Mouse (Mus musculus): ENCODE measurements around the gene Esyt2. TPM values are rescaled to one million over a fixed set of nuclear protein-coding genes. Genes with fewer than 3 reads are reported as not detected.
"Not testable (repeated sequence)": the region's sequence is repeated elsewhere in the genome, so short reads cannot be mapped to it uniquely, and the experiment has no call there.

The Esyt2 gene
- polyA plus RNA-seq, 1 experiment from 2014 or later: 11.3 TPM

GRCm38 (mm10) chr12:116264756-116265155, 16.2 kb upstream of the Esyt2 start:
- Histone ChIP-seq H3K9ac (replicated peaks) (no peak overlapping the region), H3K4me2 (no peak overlapping the region), H3K36me3 (no peaks in the 10 kb centered on the region), H3K27me3 (replicated peaks) (no peaks in the 10 kb centered on the region), H3K4me3 (replicated peaks) (no peak overlapping the region), H3K9me3 (replicated peaks) (no peaks in the 10 kb centered on the region), H3K4me1 (peaks cover 3% of the 10 kb centered on the region; the same call in 1 of the 2 replicates), H3K27ac (replicated peaks) (no peak overlapping the region)
- 95% methylated on average over 2 of the region's 2 CpGs for WGBS
- ATAC-seq (ENCODE audit: low FRiP score): no peak

DNA sequence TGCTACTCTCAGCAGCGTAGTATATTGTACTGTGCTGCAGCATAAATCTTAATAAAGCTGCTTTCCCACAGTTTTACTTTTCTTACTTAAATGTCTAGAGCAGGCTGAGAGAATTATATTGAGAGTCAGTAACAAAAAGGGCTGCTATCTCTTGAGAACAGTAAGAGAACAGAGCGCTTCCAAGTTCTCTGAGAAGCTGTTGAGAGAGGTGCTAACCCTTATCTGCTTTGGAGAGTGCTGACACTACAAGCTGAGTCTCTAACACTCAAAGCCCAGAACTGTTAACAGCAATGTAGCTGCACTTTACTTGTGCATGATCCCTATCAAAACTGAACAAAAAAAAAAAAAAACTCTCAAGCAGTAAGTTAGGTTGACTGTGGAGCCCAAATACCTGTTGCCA, 15.7 kb upstream of the Esyt2 start:
- whole genome bisulfite sequencing: 83% methylated on average over 2 of the region's 2 CpGs
- H3K27me3 ChIP-seq (replicated peaks): no peaks in the 10 kb centered on the region

DNA sequence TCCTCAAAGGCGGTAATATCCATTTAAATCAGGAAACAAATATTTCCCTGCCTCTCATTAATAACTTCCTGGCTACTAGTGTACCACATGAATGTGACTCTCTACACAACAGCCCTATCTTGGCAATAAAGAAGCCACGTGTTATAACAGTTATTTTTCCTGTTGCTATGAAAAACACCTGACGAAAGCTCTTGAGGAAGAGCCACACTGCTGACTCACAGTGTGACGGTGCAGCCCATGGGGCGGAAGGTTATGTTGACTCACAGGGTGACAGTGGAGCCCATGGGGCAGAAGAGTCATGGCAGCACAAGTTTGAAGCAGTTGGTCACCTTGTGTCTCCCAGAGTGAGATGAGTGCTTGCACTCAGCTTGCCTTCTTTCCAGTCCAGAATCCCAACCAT, 11.5 kb upstream of the Esyt2 start:
- Histone ChIP-seq H3K27ac (replicated peaks) (no peak overlapping the region), H3K27me3 (replicated peaks) (no peaks in the 10 kb centered on the region), H3K9me3 (replicated peaks) (no peaks in the 10 kb centered on the region), H3K9ac (replicated peaks) (no peak overlapping the region), H3K4me3 (replicated peaks) (no peak overlapping the region), H3K4me1 (no peaks in the 10 kb centered on the region), H3K4me2 (no peak overlapping the region), H3K36me3 (no peaks in the 10 kb centered on the region)
- ATAC-seq (ENCODE audit: low FRiP score): no peak
- WGBS: 81% methylated on average over 5 of the region's 5 CpGs

More for the DNA sequence above, 15.7 kb upstream of the Esyt2 start:
- H3K4me3 ChIP-seq (replicated peaks): no peak overlapping the region
- no peak for ATAC-seq (ENCODE audit: low FRiP score)
- no peak overlapping the region for H3K4me2 ChIP-seq
- no peak overlapping the region for H3K9ac ChIP-seq (replicated peaks)
- H3K36me3 ChIP-seq: no peaks in the 10 kb centered on the region
- H3K27ac ChIP-seq (replicated peaks): no peak overlapping the region
- H3K4me1 ChIP-seq: peaks cover 3% of the 10 kb centered on the region; the same call in 1 of the 2 replicates
- no peaks in the 10 kb centered on the region for H3K9me3 ChIP-seq (replicated peaks)

- H3K9ac ChIP-seq (replicated peaks): no peak overlapping the region
- H3K4me3 ChIP-seq (replicated peaks): no peak overlapping the region
- 78% methylated on average over 1 of the region's 1 CpGs for WGBS
- no peak for ATAC-seq (ENCODE audit: low FRiP score)
- H3K9me3 ChIP-seq (replicated peaks): no peaks in the 10 kb centered on the region
- no peak overlapping the region for H3K27ac ChIP-seq (replicated peaks)
- no peaks in the 10 kb centered on the region for H3K27me3 ChIP-seq (replicated peaks)
- no peak overlapping the region for H3K4me2 ChIP-seq
- no peaks in the 10 kb centered on the region for H3K36me3 ChIP-seq
- no peaks in the 10 kb centered on the region for H3K4me1 ChIP-seq
Measured at GRCm38 (mm10) chr12:116270538-116270937, 10.5 kb upstream of the Esyt2 start.

GRCm38 (mm10) chr12:116271071-116271470, 9.9 kb upstream of the Esyt2 start:
- Histone ChIP-seq H3K4me1 (no peaks in the 10 kb centered on the region), H3K4me3 (replicated peaks) (no peak overlapping the region), H3K27me3 (replicated peaks) (no peaks in the 10 kb centered on the region), H3K4me2 (no peak overlapping the region), H3K9me3 (replicated peaks) (no peaks in the 10 kb centered on the region), H3K27ac (replicated peaks) (no peak overlapping the region), H3K36me3 (no peaks in the 10 kb centered on the region), H3K9ac (replicated peaks) (no peak overlapping the region)
- 97% methylated on average over 2 of the region's 2 CpGs for WGBS
- ATAC-seq (ENCODE audit: low FRiP score): no peak

DNA sequence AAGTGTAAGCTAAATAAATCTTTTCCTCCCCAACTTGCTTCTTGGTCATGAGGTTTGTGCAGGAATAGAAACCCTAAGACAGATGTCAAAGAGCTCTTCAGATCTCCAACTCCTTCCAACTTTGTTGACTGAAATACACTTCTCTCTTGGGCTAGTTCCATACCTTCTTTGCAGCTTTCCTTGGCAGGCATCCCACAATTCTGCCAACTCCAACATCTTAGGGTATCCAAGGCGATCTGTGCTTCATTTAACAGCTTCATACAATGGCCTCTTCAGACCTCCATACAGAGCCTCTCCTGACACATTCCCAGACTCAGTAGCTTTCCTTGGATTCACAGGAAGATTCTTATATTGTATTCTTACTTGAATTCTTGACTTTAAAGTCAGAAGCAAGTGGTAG, 7.3 kb upstream of the Esyt2 start:
- WGBS: 47% methylated on average over 1 of the region's 1 CpGs
- no peak overlapping the region for H3K4me2 ChIP-seq
- H3K4me1 ChIP-seq: no peaks in the 10 kb centered on the region

DNA sequence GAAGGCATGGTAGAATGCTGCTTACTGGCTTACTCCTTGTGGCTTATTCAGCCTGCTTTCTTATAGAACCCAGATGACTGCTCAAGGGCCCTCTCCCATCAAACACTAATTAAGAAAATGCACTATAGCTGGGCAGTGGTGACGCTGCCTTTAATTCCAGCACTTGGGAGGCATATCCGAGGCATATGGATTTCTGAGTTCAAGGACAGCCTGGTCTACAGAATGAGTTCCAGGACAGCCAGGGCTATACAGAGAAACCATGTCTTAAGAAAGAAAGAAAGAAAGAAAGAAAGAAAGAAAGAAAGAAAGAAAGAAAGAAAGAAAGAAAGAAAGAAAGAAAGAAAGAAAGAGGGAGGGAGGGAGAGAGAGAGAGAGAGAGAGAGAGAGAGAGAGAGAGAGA, 5.9 kb upstream of the Esyt2 start, which contains the start of gene Gm11027:
Gene Gm11027, plus strand, starts transcription at position 301 of the 400 bp plus-strand sequence.
- not testable (repeated sequence) for H3K4me2 ChIP-seq; H3K9me3 ChIP-seq (replicated peaks); ATAC-seq (ENCODE audit: low FRiP score); H3K4me3 ChIP-seq (replicated peaks); H3K27me3 ChIP-seq (replicated peaks); H3K9ac ChIP-seq (replicated peaks); H3K4me1 ChIP-seq; H3K27ac ChIP-seq (replicated peaks); H3K36me3 ChIP-seq
- WGBS: 82% methylated on average over 2 of the region's 2 CpGs

More for the DNA sequence above, 7.3 kb upstream of the Esyt2 start:
- no peaks in the 10 kb centered on the region for H3K27me3 ChIP-seq (replicated peaks)
- no peak for ATAC-seq (ENCODE audit: low FRiP score)
- H3K9ac ChIP-seq (replicated peaks): no peak overlapping the region
- no peak overlapping the region for H3K27ac ChIP-seq (replicated peaks)
- no peak overlapping the region for H3K4me3 ChIP-seq (replicated peaks)
- no peaks in the 10 kb centered on the region for H3K36me3 ChIP-seq
- H3K9me3 ChIP-seq (replicated peaks): no peaks in the 10 kb centered on the region

- no peak for ATAC-seq (ENCODE audit: low FRiP score)
- no peak overlapping the region for H3K9ac ChIP-seq (replicated peaks)
- no peaks in the 10 kb centered on the region for H3K27me3 ChIP-seq (replicated peaks)
- H3K4me2 ChIP-seq: no peak overlapping the region
- WGBS: 93% methylated on average over 4 of the region's 4 CpGs
- H3K27ac ChIP-seq (replicated peaks): no peak overlapping the region
- H3K9me3 ChIP-seq (replicated peaks): no peaks in the 10 kb centered on the region
- H3K4me3 ChIP-seq (replicated peaks): no peak overlapping the region
- H3K4me1 ChIP-seq: peaks cover 5% of the 10 kb centered on the region
- no peaks in the 10 kb centered on the region for H3K36me3 ChIP-seq
Measured at GRCm38 (mm10) chr12:116275631-116276030, 5.4 kb upstream of the Esyt2 start.

GRCm38 (mm10) chr12:116276961-116277360, 4.0 kb upstream of the Esyt2 start:
- no peak overlapping the region for H3K27ac ChIP-seq (replicated peaks)
- H3K27me3 ChIP-seq (replicated peaks): no peaks in the 10 kb centered on the region
- H3K4me2 ChIP-seq: no peak overlapping the region
- peaks cover 8% of the 10 kb centered on the region for H3K4me1 ChIP-seq
- H3K36me3 ChIP-seq: no peaks in the 10 kb centered on the region
- ATAC-seq (ENCODE audit: low FRiP score): no peak
- 88% methylated on average over 2 of the region's 2 CpGs for WGBS
- no peak overlapping the region for H3K4me3 ChIP-seq (replicated peaks)
- no peaks in the 10 kb centered on the region for H3K9me3 ChIP-seq (replicated peaks)
- no peak overlapping the region for H3K9ac ChIP-seq (replicated peaks)

DNA sequence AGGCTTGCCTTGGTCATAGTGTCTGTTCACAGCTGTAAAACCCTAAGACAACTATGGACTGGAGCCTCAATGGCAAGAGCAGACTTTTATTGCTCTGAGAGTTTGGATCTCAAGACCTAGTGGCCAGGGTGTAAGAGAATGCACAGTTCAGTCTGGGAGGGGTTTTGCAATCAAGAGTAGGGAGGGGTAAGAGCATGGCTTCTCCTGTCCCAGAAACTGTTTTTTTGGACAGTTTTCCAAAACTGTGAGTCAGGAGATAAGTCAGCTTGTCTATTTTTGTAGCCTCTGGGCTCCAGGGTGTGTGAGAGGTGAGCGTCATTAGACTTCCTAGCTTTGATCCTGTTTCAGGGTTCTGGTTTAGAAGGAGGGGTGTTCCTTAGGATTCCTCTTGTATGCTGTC, 2.5 kb upstream of the Esyt2 start:
- 87% methylated on average over 1 of the region's 1 CpGs for WGBS
- Histone ChIP-seq H3K27me3 (replicated peaks) (no peaks in the 10 kb centered on the region), H3K4me2 (no peak overlapping the region), H3K36me3 (no peaks in the 10 kb centered on the region), H3K9ac (replicated peaks) (no peak overlapping the region), H3K4me1 (peaks cover 13% of the 10 kb centered on the region), H3K9me3 (replicated peaks) (no peaks in the 10 kb centered on the region), H3K4me3 (replicated peaks) (no peak overlapping the region), H3K27ac (replicated peaks) (no peak overlapping the region)
- ATAC-seq (ENCODE audit: low FRiP score): no peak

- no peak overlapping the region for H3K4me2 ChIP-seq
- WGBS: 88% methylated on average over 2 of the region's 2 CpGs
- H3K9ac ChIP-seq (replicated peaks): no peak overlapping the region
- no peak overlapping the region for H3K4me3 ChIP-seq (replicated peaks)
- no peaks in the 10 kb centered on the region for H3K9me3 ChIP-seq (replicated peaks)
- peaks cover 13% of the 10 kb centered on the region for H3K4me1 ChIP-seq
- H3K27me3 ChIP-seq (replicated peaks): no peaks in the 10 kb centered on the region
- H3K36me3 ChIP-seq: no peaks in the 10 kb centered on the region
- no peak overlapping the region for H3K27ac ChIP-seq (replicated peaks)
- ATAC-seq (ENCODE audit: low FRiP score): no peak
Measured at GRCm38 (mm10) chr12:116279181-116279580, 1.8 kb upstream of the Esyt2 start.

GRCm38 (mm10) chr12:116280149-116280652, 795 bp upstream of the Esyt2 start:
- peak overlapping the region; percentile 94 for H3K4me2 ChIP-seq
- ATAC-seq (ENCODE audit: low FRiP score): no peak
- peak overlapping the region; percentile 99 for H3K27ac ChIP-seq (replicated peaks)
- peak overlapping the region; percentile 84 for H3K9ac ChIP-seq (replicated peaks)
- no peaks in the 10 kb centered on the region for H3K9me3 ChIP-seq (replicated peaks)
- peaks cover 13% of the 10 kb centered on the region for H3K4me1 ChIP-seq
- 5% methylated on average over 7 of the region's 7 CpGs for WGBS
- peak overlapping the region; percentile 78 for H3K4me3 ChIP-seq (replicated peaks)
- H3K27me3 ChIP-seq (replicated peaks): no peaks in the 10 kb centered on the region
- H3K36me3 ChIP-seq: no peaks in the 10 kb centered on the region
